10 mouse cellular contexts compared by ENCODE assay signal in the genomic region with DNA sequence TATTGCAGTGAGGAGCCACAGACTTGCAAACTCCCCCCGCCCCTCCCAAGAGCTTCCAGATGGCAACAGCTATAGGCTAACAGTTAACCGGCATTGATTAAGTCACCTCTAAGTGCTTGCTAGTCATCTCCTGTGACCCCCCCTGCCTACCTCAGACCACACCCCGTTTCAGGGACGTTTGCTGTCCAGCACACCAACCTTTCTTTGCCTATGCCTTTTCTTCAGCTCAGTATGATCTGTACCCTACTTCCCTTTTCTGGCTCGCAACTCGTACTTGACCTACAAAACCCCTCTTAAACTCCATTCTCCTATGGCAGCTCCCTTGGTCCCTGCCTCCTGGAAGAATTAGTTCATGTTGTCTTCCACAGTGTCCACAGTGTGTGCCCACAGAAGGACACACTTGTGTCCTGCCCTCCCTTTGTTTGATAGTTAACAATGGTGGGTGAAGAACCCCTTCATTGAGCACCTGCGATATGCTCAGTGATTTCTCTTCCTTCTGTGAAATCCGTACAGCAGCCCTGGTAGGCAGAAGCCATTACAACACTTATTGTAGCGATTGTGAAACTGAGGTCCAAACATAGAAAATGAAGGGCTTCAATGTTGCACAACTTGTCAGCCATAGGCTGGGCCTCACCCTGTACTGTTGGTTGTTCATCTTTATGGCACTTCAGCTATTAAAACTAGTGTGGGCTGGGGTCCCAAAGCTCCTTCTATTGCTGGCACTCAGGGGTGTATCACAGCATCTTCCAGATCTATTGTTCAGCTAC. TPM values are rescaled to one million over a fixed set of nuclear protein-coding genes. Genes with fewer than 3 reads are reported as not detected.
A peak's percentile ranks its signal among the peaks of the same experiment; 100 is the strongest.
DNase-seq lines count a peak whose midpoint lies in the region; ATAC-seq lines count a peak whose summit lies in the region.
"Had no signal": no experiment of that assay in that cellular context is flagged by ENCODE, and none has a peak within 500 bp of the region (broad histone marks: within the 10 kb centered on the region; RNA-seq: fewer than 3 reads in every experiment).

No protein-coding gene starts in this region.

- peaks cover 15% of the 10 kb centered on the region; the same call in 1 of the 2 replicates for H3K27me3 ChIP-seq in hindbrain, embryonic 12.5 days
- H3K27me3 ChIP-seq in hindbrain, embryonic 11.5 days (ENCODE audit: control insufficient read depth, insufficient read depth, low read length): peaks cover 3% of the 10 kb centered on the region; the same call in 1 of the 2 replicates
- H3K27me3 ChIP-seq in embryonic facial prominence, embryonic 10.5 days (replicated peaks; ENCODE audit: low read depth, poor library complexity, severe bottlenecking): peaks cover 60% of the 10 kb centered on the region
- peaks cover 32% of the 10 kb centered on the region for H3K27me3 ChIP-seq in liver, embryonic 15.5 days
- H3K27me3 ChIP-seq: Patski had no signal

- H3K27ac ChIP-seq in hindbrain, embryonic 12.5 days: no peak overlapping the region
- no peak overlapping the region for H3K27ac ChIP-seq in hindbrain, embryonic 11.5 days (ENCODE audit: low read depth, low read length)
- H3K27ac ChIP-seq in embryonic facial prominence, embryonic 10.5 days (replicated peaks): no peak overlapping the region
- peak overlapping the region; percentile 75 for H3K27ac ChIP-seq in liver, embryonic 15.5 days (replicated peaks)

- ATAC-seq in hindbrain, embryonic 12.5 days (ENCODE audit: low FRiP score): no peak
- ATAC-seq in hindbrain, embryonic 11.5 days (ENCODE audit: low FRiP score): no peak
- ATAC-seq in liver, embryonic 15.5 days (ENCODE audit: insufficient read depth): peak; percentile 49
- ATAC-seq: Patski had no signal

- 64% methylated on average over 9 of the region's 9 CpGs for WGBS in hindbrain, embryonic 12.5 days
- WGBS in hindbrain, embryonic 11.5 days: 65% methylated on average over 9 of the region's 9 CpGs
- 65% methylated on average over 9 of the region's 9 CpGs for WGBS in embryonic facial prominence, embryonic 10.5 days
- WGBS in liver, embryonic 15.5 days (ENCODE audit: insufficient replicate concordance): 18% methylated on average over 9 of the region's 9 CpGs

- H3K4me2 ChIP-seq in hindbrain, embryonic 12.5 days (replicated peaks): 0 out of 2 replicates have a peak overlapping the region, but pooled peaks have one; percentile 21
- no peak overlapping the region for H3K4me2 ChIP-seq in hindbrain, embryonic 11.5 days (replicated peaks; ENCODE audit: low read depth, low read length)
- H3K4me2 ChIP-seq in liver, embryonic 15.5 days: peak overlapping the region; percentile 53

- no peaks in the 10 kb centered on the region for H3K9me3 ChIP-seq in hindbrain, embryonic 12.5 days (replicated peaks)
- H3K9me3 ChIP-seq in hindbrain, embryonic 11.5 days (ENCODE audit: control insufficient read depth, low read length): no peaks in the 10 kb centered on the region
- no peaks in the 10 kb centered on the region for H3K9me3 ChIP-seq in embryonic facial prominence, embryonic 10.5 days
- no peaks in the 10 kb centered on the region for H3K9me3 ChIP-seq in liver, embryonic 15.5 days (replicated peaks)

- no peak overlapping the region for H3K4me3 ChIP-seq in hindbrain, embryonic 12.5 days
- no peak overlapping the region for H3K4me3 ChIP-seq in hindbrain, embryonic 11.5 days (ENCODE audit: low read depth, low read length)
- peak overlapping the region; percentile 34 for H3K4me3 ChIP-seq in embryonic facial prominence, embryonic 10.5 days
- H3K4me3 ChIP-seq in liver, embryonic 15.5 days (replicated peaks): no peak overlapping the region

- H3K9ac ChIP-seq in hindbrain, embryonic 12.5 days: no peak overlapping the region
- no peak overlapping the region for H3K9ac ChIP-seq in hindbrain, embryonic 11.5 days (ENCODE audit: low read depth, low read length)
- H3K9ac ChIP-seq in liver, embryonic 15.5 days: no peak overlapping the region

- no peaks in the 10 kb centered on the region for H3K36me3 ChIP-seq in hindbrain, embryonic 12.5 days
- no peaks in the 10 kb centered on the region for H3K36me3 ChIP-seq in hindbrain, embryonic 11.5 days (ENCODE audit: control insufficient read depth, insufficient read depth, low read length)
- H3K36me3 ChIP-seq in embryonic facial prominence, embryonic 10.5 days (replicated peaks): no peaks in the 10 kb centered on the region
- H3K36me3 ChIP-seq in liver, embryonic 15.5 days (replicated peaks): no peaks in the 10 kb centered on the region

- peaks cover 17% of the 10 kb centered on the region for H3K4me1 ChIP-seq in hindbrain, embryonic 12.5 days
- H3K4me1 ChIP-seq in hindbrain, embryonic 11.5 days (replicated peaks; ENCODE audit: control insufficient read depth, insufficient read depth, low read length): peaks cover 3% of the 10 kb centered on the region; the same call in 1 of the 2 replicates
- peaks cover 23% of the 10 kb centered on the region for H3K4me1 ChIP-seq in embryonic facial prominence, embryonic 10.5 days
- peaks cover 39% of the 10 kb centered on the region for H3K4me1 ChIP-seq in liver, embryonic 15.5 days (replicated peaks)

- no peak for DNase-seq in hindbrain, embryonic 11.5 days (ENCODE audit: low spot score)
- peak; percentile 64 to 67 for DNase-seq in B cell, adult 2 months
- no peak for DNase-seq in embryonic facial prominence, embryonic 10.5 days (ENCODE audit: low spot score)
- no peak for DNase-seq in cerebellum, adult 9-10 months
- DNase-seq in gastrocnemius, postnatal 10 days: no peak
- DNase-seq in ovary, postnatal 14 days (ENCODE audit: low spot score): no peak
- DNase-seq: right cerebral cortex, postnatal 4 days had no signal

RNA-seq across cellular contexts. Expression of gene Tpst2, which starts 10.3 kb away (rescaled TPM):
- 31.7 and 35.4 TPM in 2 replicates for polyA plus RNA-seq in hindbrain, embryonic 12.5 days (2016; fragmentation: Nextera tagmentation; extraction: Ambion mirVana)
- 27.0 and 32.3 TPM in 2 replicates for polyA plus RNA-seq in hindbrain, embryonic 11.5 days (2014; fragmentation: Nextera tagmentation; extraction: Ambion mirVana)
- 34.0 and 35.9 TPM in 2 replicates for polyA plus RNA-seq in embryonic facial prominence, embryonic 10.5 days (2016; fragmentation: Nextera tagmentation; extraction: Ambion mirVana)
- polyA plus RNA-seq in liver, embryonic 15.5 days (2015; fragmentation: Nextera tagmentation; extraction: Ambion mirVana): 34.5 and 43.8 TPM in 2 replicates
- total RNA-seq in gastrocnemius, postnatal 10 days (2021): 10 to 100 TPM; 21.5 to 23.6 TPM

RNA-seq across cellular contexts. Expression of gene Crybb1, which starts 10.6 kb away (rescaled TPM):
- 2.0 and 2.3 TPM in 2 replicates for polyA plus RNA-seq in hindbrain, embryonic 12.5 days (2016; fragmentation: Nextera tagmentation; extraction: Ambion mirVana)
- 0.59 and 0.88 TPM in 2 replicates for polyA plus RNA-seq in hindbrain, embryonic 11.5 days (2014; fragmentation: Nextera tagmentation; extraction: Ambion mirVana)
- 0.20 and 0.80 TPM in 2 replicates for polyA plus RNA-seq in embryonic facial prominence, embryonic 10.5 days (2016; fragmentation: Nextera tagmentation; extraction: Ambion mirVana)
- polyA plus RNA-seq in liver, embryonic 15.5 days (2015; fragmentation: Nextera tagmentation; extraction: Ambion mirVana): 0.25 and 0.40 TPM in 2 replicates
- total RNA-seq in gastrocnemius, postnatal 10 days (2021): 1 to 10 TPM; 1.4 to 1.7 TPM
- polyA plus RNA-seq: Patski had no signal

RNA-seq across cellular contexts. Expression of gene Cryba4, which starts 13.9 kb away (rescaled TPM):
- 1.8 and 2.3 TPM in 2 replicates for polyA plus RNA-seq in hindbrain, embryonic 12.5 days (2016; fragmentation: Nextera tagmentation; extraction: Ambion mirVana)
- 1.4 and 1.9 TPM in 2 replicates for polyA plus RNA-seq in hindbrain, embryonic 11.5 days (2014; fragmentation: Nextera tagmentation; extraction: Ambion mirVana)
- polyA plus RNA-seq in embryonic facial prominence, embryonic 10.5 days (2016; fragmentation: Nextera tagmentation; extraction: Ambion mirVana): 0.35 and 0.69 TPM in 2 replicates
- polyA plus RNA-seq in liver, embryonic 15.5 days (2015; fragmentation: Nextera tagmentation; extraction: Ambion mirVana): 0.70 and 0.85 TPM in 2 replicates
- total RNA-seq in gastrocnemius, postnatal 10 days (2021): under 1 TPM; 0.33 to 0.61 TPM
- polyA plus RNA-seq: Patski had no signal

RNA-seq across cellular contexts. Expression of gene Tfip11, which starts 60.0 kb away (rescaled TPM):
- polyA plus RNA-seq in hindbrain, embryonic 12.5 days (2016; fragmentation: Nextera tagmentation; extraction: Ambion mirVana): 38.1 TPM in 2 replicates
- polyA plus RNA-seq in hindbrain, embryonic 11.5 days (2014; fragmentation: Nextera tagmentation; extraction: Ambion mirVana): 17.6 and 22.8 TPM in 2 replicates
- polyA plus RNA-seq in embryonic facial prominence, embryonic 10.5 days (2016; fragmentation: Nextera tagmentation; extraction: Ambion mirVana): 41.3 and 42.5 TPM in 2 replicates
- 12.0 and 13.1 TPM in 2 replicates for polyA plus RNA-seq in liver, embryonic 15.5 days (2015; fragmentation: Nextera tagmentation; extraction: Ambion mirVana)
- total RNA-seq in gastrocnemius, postnatal 10 days (2021): 10 to 100 TPM; 14.8 to 15.9 TPM

Comparison
In these comparisons a context has a peak if more than half of its experiments do, and no peak if none do; other contexts are left out.
1. DNase-seq: peak in B cell, adult 2 months (2 of 2); none in hindbrain, embryonic 11.5 days (single experiment), embryonic facial prominence, embryonic 10.5 days (single experiment), cerebellum, adult 9-10 months (single experiment), gastrocnemius, postnatal 10 days (single experiment) and ovary, postnatal 14 days (single experiment).